Mouse (Mus musculus): ENCODE measurements around the gene Adamts9.

DNA sequence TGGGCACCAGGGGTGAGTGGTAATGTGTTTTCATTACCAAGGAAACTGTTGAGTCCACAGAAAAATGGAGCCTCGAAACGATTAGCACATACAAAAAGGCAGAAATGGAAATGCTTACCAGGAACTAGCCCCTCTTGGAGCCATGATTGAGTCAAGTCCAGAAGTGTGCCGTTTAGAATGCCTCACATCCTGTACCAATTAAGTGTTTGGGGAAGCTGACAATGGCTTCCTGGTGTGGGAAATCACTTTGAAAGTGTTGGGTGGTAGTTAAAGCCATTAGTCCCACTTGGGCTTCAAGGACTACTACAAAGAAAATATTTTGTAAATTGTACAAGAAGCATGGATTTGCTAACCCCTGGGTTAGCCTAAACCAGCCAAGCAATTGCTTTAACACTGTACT is 180.9 kb downstream of the Adamts9 start:
- TF ChIP-seq EP300 (IDR thresholded peaks at IDR 0.05) (no peak), CTCF (IDR thresholded peaks at IDR 0.05) (no peak)

Measured in lung, postnatal 0 days (tissue).